Mouse (Mus musculus): ENCODE data around the gene Rpl11. TPM values are rescaled to one million over a fixed set of nuclear protein-coding genes. Genes with fewer than 3 reads are reported as not detected.

Gene Rpl11
- polyA plus RNA-seq, 1 experiment from 2014 or later, result 260 TPM

Other genes with a start within 250 kb of the Rpl11 start
- gene Srsf10, start 197.7 kb downstream of the Rpl11 start, polyA plus RNA-seq (2015; fragmentation: Nextera tagmentation; extraction: Ambion mirVana), result 62.1 and 67.6 TPM in 2 replicates
- gene Pnrc2, start 179.6 kb downstream of the Rpl11 start, polyA plus RNA-seq (2015; fragmentation: Nextera tagmentation; extraction: Ambion mirVana), result 53.2 and 55.2 TPM in 2 replicates
- 2.5 and 2.6 TPM in 2 replicates for gene Cnr2, start 158.0 kb downstream of the Rpl11 start, polyA plus RNA-seq (2015; fragmentation: Nextera tagmentation; extraction: Ambion mirVana)
- 45.2 and 50.7 TPM in 2 replicates for gene Fuca1, start 132.7 kb downstream of the Rpl11 start, polyA plus RNA-seq (2015; fragmentation: Nextera tagmentation; extraction: Ambion mirVana)
- gene Hmgcl, start 107.0 kb downstream of the Rpl11 start, polyA plus RNA-seq (2015; fragmentation: Nextera tagmentation; extraction: Ambion mirVana), result 351 and 364 TPM in 2 replicates
- gene Gale, start 89.7 kb downstream of the Rpl11 start, polyA plus RNA-seq (2015; fragmentation: Nextera tagmentation; extraction: Ambion mirVana), result 82.2 and 96.5 TPM in 2 replicates
- 54.2 and 55.5 TPM in 2 replicates for gene Lypla2, start 80.8 kb downstream of the Rpl11 start, polyA plus RNA-seq (2015; fragmentation: Nextera tagmentation; extraction: Ambion mirVana)
- 42.9 and 45.2 TPM in 2 replicates for gene Pithd1, start 66.2 kb downstream of the Rpl11 start, polyA plus RNA-seq (2015; fragmentation: Nextera tagmentation; extraction: Ambion mirVana)
- 15.9 and 16.7 TPM in 2 replicates for gene Eloa, start 31.7 kb downstream of the Rpl11 start, polyA plus RNA-seq (2015; fragmentation: Nextera tagmentation; extraction: Ambion mirVana)
- gene Id3, start 90.1 kb upstream of the Rpl11 start, polyA plus RNA-seq (2015; fragmentation: Nextera tagmentation; extraction: Ambion mirVana), result 77.3 and 79.1 TPM in 2 replicates
- gene E2f2, start 119.0 kb upstream of the Rpl11 start, polyA plus RNA-seq (2015; fragmentation: Nextera tagmentation; extraction: Ambion mirVana), result 48.6 and 50.2 TPM in 2 replicates
- 4.5 and 4.8 TPM in 2 replicates for gene Asap3, start 152.9 kb upstream of the Rpl11 start, polyA plus RNA-seq (2015; fragmentation: Nextera tagmentation; extraction: Ambion mirVana)
- 37.6 and 41.7 TPM in 2 replicates for gene Tcea3, start 194.3 kb upstream of the Rpl11 start, polyA plus RNA-seq (2015; fragmentation: Nextera tagmentation; extraction: Ambion mirVana)
- gene Zfp46, start 231.3 kb upstream of the Rpl11 start, polyA plus RNA-seq (2015; fragmentation: Nextera tagmentation; extraction: Ambion mirVana), result 1.6 and 1.9 TPM in 2 replicates